Mouse (Mus musculus) 416B (cell line): ENCODE results near the gene Il13ra1.

ENCODE experiments used
- DNase-seq: peaks from one replicate; pipeline ENCODE4 v3.0.0; 2011; ENCODE audit warnings: low read depth

Il13ra1 gene

GRCm38 (mm10) chrX:36111622-36112421 lies at the start of gene Il13ra1:
Il13ra1 (plus strand) TSS chrX:36112110.
- no peak for DNase-seq

DNA sequence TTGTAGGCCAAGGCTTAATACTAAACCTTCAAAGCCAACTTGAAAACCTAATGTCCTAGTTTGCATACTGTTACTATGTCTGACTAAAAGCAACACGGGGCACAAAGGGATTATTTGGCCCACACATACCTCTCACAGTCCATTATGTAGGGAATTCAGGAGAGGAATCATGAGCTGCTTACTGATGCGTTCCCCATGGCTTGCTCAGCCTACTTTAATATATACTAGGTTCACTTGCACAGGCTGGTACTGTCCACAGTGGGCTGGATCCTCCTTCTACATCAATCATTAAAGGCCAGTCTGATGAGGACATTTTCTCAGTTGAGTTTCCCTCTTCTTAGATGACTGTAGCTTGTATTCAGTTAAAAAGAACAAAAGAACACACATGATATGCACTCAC lies 37.9 kb upstream of the Il13ra1 start:
- DNase-seq: no peak

- no peak for DNase-seq
Measured at GRCm38 (mm10) chrX:36077164-36077563, 34.7 kb upstream of the Il13ra1 start.

DNA sequence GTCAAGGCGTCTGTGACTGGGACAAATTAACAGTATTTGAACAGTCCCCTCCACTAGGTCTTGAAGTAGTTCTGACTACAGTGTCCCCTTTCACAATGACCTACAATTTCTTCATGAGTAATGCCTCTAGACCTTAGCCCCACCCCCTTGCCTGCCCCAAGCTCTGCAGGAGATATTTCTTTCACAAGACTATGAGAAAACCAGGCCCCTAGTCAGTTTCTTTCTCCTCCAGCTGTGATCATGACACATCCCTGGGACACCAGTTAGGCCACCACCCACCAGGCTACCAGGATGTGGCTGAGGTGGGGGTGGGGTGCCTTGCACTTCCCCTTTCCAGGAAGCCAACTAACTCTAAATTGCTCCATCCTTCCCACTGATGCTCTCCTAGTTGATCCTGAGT lies 29.0 kb upstream of the Il13ra1 start:
- peak; percentile 85 for DNase-seq

DNA sequence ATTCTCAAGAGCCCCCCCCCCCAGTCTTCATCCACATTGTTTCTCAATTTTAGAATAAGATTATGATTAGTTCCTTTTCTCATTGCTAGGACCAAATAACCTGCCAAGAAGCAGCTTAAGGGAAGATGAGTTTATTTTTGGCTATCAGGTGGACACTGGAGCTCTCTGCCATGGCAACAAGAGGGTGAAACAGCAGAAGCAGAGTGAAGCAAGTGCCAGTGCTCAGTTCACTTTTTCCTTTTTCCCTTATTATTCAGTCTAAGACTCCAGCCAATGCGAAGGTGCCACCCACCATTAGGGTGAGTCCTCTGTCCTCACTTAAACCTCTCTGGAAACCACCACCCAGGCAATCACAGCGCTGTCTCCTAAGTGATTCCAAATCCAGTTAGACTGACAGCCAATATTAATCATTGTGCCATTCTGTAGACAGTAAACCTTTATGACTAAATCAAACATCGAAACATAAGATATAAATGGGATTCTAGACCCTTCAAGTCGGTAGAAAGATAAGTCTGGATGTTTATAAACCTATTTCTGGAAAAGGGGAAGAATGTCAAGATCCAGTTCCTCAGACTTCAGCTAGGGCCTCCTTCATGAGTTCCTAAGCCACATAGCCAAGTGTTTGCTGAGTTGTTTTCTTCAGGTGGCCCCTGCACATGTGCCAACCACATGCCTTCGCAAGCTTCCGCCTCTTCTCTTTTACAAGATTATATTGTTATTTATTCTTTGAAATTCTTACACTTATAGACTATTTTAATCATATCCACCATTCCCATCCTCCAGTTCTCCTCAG lies 23.2 kb upstream of the Il13ra1 start:
- no peak for DNase-seq

GRCm38 (mm10) chrX:36100883-36101282 lies 11.0 kb upstream of the Il13ra1 start:
- peak; percentile 61 for DNase-seq

- DNase-seq: no peak
Measured at GRCm38 (mm10) chrX:36101318-36101717, 10.6 kb upstream of the Il13ra1 start.

DNA sequence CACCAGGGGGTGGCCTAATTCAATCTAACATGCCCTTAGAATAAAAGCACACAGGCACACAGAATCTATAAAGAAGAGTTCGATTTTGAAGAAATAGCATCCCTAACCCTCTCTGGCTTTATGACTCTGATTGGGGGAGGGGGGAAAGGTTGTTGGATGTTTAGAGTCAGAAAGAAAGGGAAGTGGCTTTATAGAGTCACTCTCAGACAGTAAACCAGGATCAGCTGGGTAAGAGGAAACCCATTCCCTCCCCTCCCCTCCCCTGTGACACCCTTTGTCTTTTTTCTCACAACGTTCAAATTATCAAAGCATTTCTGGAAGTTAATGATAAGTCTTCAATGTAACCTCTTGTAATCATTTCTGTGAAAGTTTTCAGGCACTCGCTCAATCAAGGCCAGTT lies 3.3 kb upstream of the Il13ra1 start:
- DNase-seq: peak; percentile 12

GRCm38 (mm10) chrX:36112422-36112750 lies 476 bp downstream of the Il13ra1 start:
- no peak for DNase-seq

GRCm38 (mm10) chrX:36115171-36115570 lies 3.3 kb downstream of the Il13ra1 start:
- DNase-seq: peak; percentile 35

DNA sequence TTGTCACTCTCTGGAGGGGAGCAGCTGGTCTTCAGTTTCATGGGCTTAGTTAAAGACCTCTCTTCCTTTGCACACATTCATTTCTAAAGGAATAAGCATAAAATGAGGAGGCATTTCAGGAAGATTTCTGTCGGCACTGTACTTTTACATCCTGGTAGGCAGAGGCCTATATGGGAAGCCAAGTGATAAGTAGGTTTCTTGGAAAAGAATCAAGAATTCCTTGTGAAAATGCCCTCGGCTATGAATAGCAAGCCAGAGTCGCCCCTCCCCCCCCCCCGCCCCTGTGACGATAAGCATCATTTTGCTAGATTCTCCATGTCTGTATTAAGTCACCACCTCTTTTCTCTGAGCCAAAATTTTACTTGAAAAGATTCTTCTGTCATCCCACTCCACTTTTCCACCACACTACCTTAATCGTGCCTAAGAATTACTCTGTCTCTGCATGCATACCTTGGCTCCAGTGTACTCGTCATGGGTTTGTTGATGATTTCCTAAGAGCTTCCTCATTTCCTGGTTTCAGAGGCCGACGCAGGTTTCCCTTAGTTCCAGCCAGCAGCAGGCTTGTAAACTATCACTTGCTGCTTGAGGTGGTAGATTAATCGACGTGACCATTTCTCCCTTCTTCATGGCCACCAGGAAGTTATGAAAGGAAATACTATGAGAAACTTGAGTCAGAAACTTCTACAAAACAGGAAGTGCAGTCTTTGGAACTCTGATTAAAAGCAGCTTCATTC lies 17.3 kb downstream of the Il13ra1 start:
- DNase-seq: no peak

DNA sequence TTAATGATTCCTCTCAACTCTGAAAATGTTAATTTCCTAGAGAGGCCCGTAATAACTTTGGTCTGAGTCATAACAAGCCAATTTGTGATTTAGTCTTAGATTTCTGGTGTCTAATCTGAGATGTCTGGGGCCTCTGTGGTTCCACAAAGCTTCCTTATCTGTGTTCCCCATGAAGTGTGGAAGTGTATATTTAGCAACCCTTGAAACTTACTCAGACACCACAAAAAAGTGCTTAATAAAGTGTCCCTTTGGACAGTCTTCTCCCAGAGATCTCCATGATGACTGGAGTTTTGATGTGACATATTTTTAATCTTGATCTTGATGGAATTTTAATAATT lies 17.8 kb downstream of the Il13ra1 start:
- DNase-seq: peak; percentile 90

GRCm38 (mm10) chrX:36136346-36136745 lies 24.4 kb downstream of the Il13ra1 start:
- DNase-seq: no peak

GRCm38 (mm10) chrX:36141994-36142639 lies 30.2 kb downstream of the Il13ra1 start:
- DNase-seq: no peak

DNA sequence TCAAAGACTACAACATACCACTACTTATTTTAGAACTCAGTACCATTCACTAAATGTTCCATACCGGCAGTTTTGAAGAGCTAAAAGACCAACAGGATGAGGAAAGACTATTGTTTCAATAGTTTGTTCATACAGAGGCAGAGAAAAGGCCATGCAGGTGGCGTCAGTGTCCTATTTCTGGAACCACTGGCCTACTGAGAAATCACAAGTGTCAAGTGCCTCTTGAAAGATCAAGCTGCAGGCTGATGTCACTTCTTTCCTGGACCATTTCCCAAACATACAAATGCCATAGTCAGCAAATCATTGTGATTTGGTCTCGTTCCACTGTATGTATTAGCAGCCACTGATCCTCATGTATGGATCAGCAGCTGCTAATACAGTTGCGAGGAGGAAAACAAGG lies 34.8 kb downstream of the Il13ra1 start:
- no peak for DNase-seq

DNA sequence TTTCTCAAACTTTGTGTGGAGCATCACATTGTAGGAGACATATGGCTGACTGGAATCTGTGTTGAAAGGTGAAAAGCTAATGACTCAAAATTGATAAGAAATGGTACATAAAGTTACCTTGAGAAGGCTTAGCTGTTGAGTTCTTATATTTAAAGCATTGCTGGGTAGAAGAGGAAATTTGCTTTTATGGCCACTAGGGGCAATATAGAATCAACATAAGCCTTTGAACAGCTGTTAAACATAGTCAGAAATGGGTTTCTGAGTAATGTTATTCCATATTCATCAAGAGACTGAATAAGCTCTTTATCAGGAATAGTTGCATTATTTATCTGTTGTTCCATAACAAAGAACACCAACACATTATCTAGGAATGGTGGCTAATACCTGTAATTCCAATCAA lies 38.2 kb downstream of the Il13ra1 start:
- peak; percentile 14 for DNase-seq

DNA sequence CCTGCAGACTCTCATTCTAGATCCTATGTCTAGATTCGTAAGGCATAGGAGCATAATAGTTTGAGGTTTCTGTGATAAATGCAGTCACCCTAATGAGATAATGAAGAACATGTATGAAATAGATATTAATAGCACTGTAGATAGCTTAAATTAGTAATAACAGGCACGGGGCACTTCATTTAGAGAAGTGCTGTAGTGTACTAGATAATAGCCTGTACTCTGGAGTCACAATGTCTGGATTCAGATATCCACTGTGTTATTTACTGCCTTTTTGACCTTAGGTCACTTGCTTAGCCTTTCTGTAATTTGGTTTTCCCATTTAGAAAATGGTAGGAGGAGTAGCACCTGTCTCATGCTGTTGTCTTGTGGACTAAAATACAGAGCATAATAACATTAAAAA lies 44.8 kb downstream of the Il13ra1 start:
- no peak for DNase-seq

GRCm38 (mm10) chrX:36161567-36161966 lies 49.7 kb downstream of the Il13ra1 start:
- no peak for DNase-seq

DNA sequence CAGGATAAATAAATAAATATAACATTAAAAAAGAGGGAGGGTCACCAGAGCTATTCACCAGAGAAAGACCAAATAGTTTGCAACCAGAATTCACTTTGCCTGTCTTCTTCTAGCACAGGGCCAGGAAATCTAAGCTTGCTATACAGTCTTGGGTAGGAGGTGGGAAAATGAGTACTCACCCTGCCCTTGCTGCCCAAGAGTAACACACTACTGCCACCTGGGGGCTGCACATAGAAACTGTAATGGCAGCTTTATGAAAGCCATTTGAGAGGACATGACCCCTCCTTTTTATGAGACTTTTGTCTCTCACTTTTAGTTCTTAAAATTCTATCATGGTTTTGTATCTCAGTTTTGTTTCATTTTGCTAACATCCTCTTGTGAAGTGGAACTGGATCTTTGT lies 71.7 kb downstream of the Il13ra1 start:
- peak; percentile 58 for DNase-seq

GRCm38 (mm10) chrX:36186036-36186435 lies 74.1 kb downstream of the Il13ra1 start:
- DNase-seq: no peak

- DNase-seq: no peak
Measured at GRCm38 (mm10) chrX:36186443-36186842, 74.5 kb downstream of the Il13ra1 start.

- DNase-seq: no peak
Measured at GRCm38 (mm10) chrX:36193951-36194350, 82.0 kb downstream of the Il13ra1 start.
